Mouse (Mus musculus) hindbrain, embryonic 14.5 days (tissue): ENCODE data around the gene Capn8. TPM values are rescaled to one million over a fixed set of nuclear protein-coding genes. Genes with fewer than 3 reads are reported as not detected.

Experiments
- ATAC-seq: fragments of 200-750 bp; cut with Nextera tagmentation; 2 replicates; pipeline ENCODE4 v1.8.0; 2017; ENCODE audit warnings: moderate number of reproducible peaks, mild to moderate bottlenecking, moderate TSS enrichment, moderate library complexity; ENCODE audit not compliant: low FRiP score
- DNase-seq: peaks from one replicate; pipeline ENCODE4 v3.0.0-alpha.2; 2015; ENCODE audit warnings: low spot score
- H3K27ac ChIP-seq: fragments of 300-500 bp; sonication (generic); 2 replicates; pipeline ENCODE4 v1.5.1; 2014; ENCODE audit warnings: mild to moderate bottlenecking, moderate library complexity
- H3K27me3 ChIP-seq: fragments of 300-500 bp; sonication (generic); 2 replicates; pipeline ENCODE4 v1.6.1; 2014; ENCODE audit warnings: mild to moderate bottlenecking, low read length, mixed read lengths; ENCODE audit not compliant: control insufficient read depth, insufficient read depth
- H3K36me3 ChIP-seq: fragments of 300-500 bp; sonication (generic); replicated peaks from 2 replicates; pipeline ENCODE4 v1.6.1; 2014; ENCODE audit not compliant: control insufficient read depth, insufficient read depth
- H3K4me1 ChIP-seq: fragments of 300-500 bp; sonication (generic); replicated peaks from 2 replicates; pipeline ENCODE4 v1.6.1; 2014; ENCODE audit warnings: antibody characterized with exemption, low read length, mixed read lengths; ENCODE audit not compliant: control insufficient read depth, insufficient read depth
- H3K4me2 ChIP-seq: fragments of 300-500 bp; sonication (generic); replicated peaks from 2 replicates; pipeline ENCODE4 v1.6.1; 2014; ENCODE audit warnings: mild to moderate bottlenecking, moderate library complexity
- H3K4me3 ChIP-seq: fragments of 300-500 bp; sonication (generic); replicated peaks from 2 replicates; pipeline ENCODE4 v1.5.1; 2014; ENCODE audit warnings: mild to moderate bottlenecking, low read length
- H3K9ac ChIP-seq: fragments of 300-500 bp; sonication (generic); 2 replicates; pipeline ENCODE4 v1.6.1; 2014
- H3K9me3 ChIP-seq: fragments of 300-500 bp; sonication (generic); 2 replicates; pipeline ENCODE4 v1.6.1; 2016; ENCODE audit warnings: low read length; ENCODE audit not compliant: control insufficient read depth
- WGBS: fragments of 180-500 bp; shearing (Covaris S2); extraction: QIAGEN DNeasy Blood & Tissue Kit; methylation state at CpG from one replicate; pipeline ENCODE4 v1.1.7; 2014; 5-methylcytosine and 5-hydroxymethylcytosine counted together
- polyA plus RNA-seq: library from polyadenylated mRNA; unstranded; fragments of >200 nt; fragmentation: Nextera tagmentation; extraction: Ambion mirVana; gene quantifications from 2 replicates; pipeline ENCODE4 v1.2.1, GENCODE M21; 2014

Gene Capn8
- polyA plus RNA-seq, 1 experiment from 2014 or later: not detected

DNA sequence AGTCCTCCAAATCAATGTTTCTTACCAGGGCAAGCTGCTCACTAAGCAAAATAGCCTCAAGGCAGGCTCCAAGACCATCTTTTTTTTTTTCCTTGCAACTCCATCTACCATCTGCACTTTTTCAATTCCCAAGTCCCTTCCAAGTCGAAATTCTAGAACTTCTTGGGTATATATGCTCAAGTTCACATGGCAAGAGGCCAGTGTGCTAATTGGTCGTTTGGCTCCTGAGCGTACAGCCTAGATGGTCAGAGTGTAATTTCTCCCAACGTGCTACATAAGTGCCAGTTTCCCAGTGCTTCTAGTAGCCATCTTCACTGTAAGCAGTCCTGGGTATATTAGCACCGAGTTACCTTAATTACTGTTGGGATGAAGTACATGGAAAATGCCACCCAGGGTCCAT, 41.8 kb upstream of the Capn8 start:
- H3K9ac ChIP-seq: no peak overlapping the region
- H3K4me2 ChIP-seq: no peak overlapping the region
- 77% methylated on average over 5 of the region's 5 CpGs for WGBS
- ATAC-seq: no peak
- H3K27me3 ChIP-seq: 0 out of 2 replicates have a peak, but pooled peaks cover 7% of the 10 kb centered on the region
- H3K4me1 ChIP-seq: peaks cover 4% of the 10 kb centered on the region; the same call in 1 of the 2 replicates
- H3K36me3 ChIP-seq: no peaks in the 10 kb centered on the region
- no peaks in the 10 kb centered on the region for H3K9me3 ChIP-seq
- DNase-seq: no peak
- H3K4me3 ChIP-seq: no peak overlapping the region
- H3K27ac ChIP-seq: no peak overlapping the region

DNA sequence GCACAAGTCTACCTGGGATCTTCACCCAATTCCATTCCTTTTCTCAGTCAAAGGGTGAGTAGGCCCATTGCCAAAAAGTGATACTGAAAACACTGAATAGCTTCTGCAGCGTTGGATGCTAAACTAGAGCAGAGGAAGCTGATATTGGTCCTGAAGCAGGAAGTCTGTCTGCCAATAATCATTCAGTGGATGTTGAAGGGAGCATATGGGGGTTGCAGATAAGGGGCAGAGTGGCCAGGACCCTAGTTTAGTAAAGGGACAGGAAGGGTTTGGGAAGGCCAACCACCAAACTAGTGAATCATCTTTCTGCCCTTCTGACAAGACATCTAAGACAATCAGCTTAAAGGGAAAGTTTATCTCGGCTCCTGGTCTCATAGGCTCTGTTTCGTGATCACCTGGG, 41.1 kb upstream of the Capn8 start:
- 89% methylated on average over 3 of the region's 3 CpGs for WGBS
- Histone ChIP-seq H3K27ac (no peak overlapping the region), H3K27me3 (0 out of 2 replicates have a peak, but pooled peaks cover 11% of the 10 kb centered on the region), H3K9me3 (no peaks in the 10 kb centered on the region), H3K4me1 (peaks cover 11% of the 10 kb centered on the region; the same call in 1 of the 2 replicates), H3K4me3 (no peak overlapping the region), H3K9ac (no peak overlapping the region), H3K4me2 (no peak overlapping the region), H3K36me3 (no peaks in the 10 kb centered on the region)
- ATAC-seq (no peak), DNase-seq (no peak)

DNA sequence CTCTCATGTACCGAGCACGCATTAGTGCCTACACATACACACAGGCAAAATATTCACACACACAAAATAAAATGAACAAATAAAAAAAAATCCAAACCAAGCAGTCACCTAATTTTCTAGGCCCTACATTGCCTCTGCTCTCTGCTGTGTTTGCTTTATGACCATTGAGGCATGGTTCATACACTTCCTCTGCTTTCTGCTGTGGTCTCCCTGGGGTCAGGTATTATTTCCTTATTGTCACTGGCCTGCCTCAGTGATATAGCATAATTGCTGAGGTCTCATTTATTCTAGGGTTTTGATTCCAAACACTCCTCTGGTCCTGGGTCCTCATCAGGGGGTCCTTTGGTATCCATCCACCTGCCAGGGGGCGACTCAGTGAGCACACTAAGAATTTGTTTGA, 39.2 kb upstream of the Capn8 start:
- peaks cover 11% of the 10 kb centered on the region; the same call in 1 of the 2 replicates for H3K4me1 ChIP-seq
- H3K27ac ChIP-seq: no peak overlapping the region
- DNase-seq (no peak), ATAC-seq (no peak)
- H3K9ac ChIP-seq: no peak overlapping the region
- WGBS: 92% methylated on average over 3 of the region's 3 CpGs
- no peak overlapping the region for H3K4me3 ChIP-seq
- H3K4me2 ChIP-seq: no peak overlapping the region
- no peaks in the 10 kb centered on the region for H3K36me3 ChIP-seq
- H3K9me3 ChIP-seq: no peaks in the 10 kb centered on the region
- 0 out of 2 replicates have a peak, but pooled peaks cover 11% of the 10 kb centered on the region for H3K27me3 ChIP-seq

DNA sequence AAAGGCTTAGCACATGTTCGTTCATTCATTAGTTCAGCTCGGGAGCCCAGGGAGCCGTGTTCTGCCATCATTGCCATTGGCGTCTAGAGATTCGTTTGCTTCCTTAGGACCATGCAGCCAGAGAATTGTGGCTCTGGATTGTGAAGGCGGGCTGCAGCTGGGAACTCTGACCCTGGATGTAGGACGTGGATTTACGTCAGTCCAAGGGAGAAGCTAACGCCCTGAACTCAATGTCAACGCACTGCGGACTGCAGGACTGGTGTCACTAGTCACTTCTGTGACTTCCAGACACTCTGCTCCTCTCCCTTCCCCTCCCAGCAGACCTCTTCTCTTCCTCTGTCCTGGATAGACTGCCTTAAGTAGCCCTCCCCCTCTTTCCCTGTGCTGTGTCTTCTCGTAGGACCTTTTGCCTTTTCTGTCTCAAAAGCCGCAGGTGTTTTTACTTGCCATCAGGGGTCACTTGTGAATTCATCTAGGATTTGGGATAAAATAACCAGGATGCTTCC, 37.5 kb upstream of the Capn8 start:
- H3K4me1 ChIP-seq: peaks cover 11% of the 10 kb centered on the region; the same call in 1 of the 2 replicates
- DNase-seq (no peak), ATAC-seq (no peak)
- no peaks in the 10 kb centered on the region for H3K36me3 ChIP-seq
- H3K4me2 ChIP-seq: no peak overlapping the region
- H3K9ac ChIP-seq: no peak overlapping the region
- no peaks in the 10 kb centered on the region for H3K9me3 ChIP-seq
- no peak overlapping the region for H3K4me3 ChIP-seq
- 54% methylated on average over 13 of the region's 13 CpGs for WGBS
- H3K27me3 ChIP-seq: 0 out of 2 replicates have a peak, but pooled peaks cover 11% of the 10 kb centered on the region
- H3K27ac ChIP-seq: no peak overlapping the region

DNA sequence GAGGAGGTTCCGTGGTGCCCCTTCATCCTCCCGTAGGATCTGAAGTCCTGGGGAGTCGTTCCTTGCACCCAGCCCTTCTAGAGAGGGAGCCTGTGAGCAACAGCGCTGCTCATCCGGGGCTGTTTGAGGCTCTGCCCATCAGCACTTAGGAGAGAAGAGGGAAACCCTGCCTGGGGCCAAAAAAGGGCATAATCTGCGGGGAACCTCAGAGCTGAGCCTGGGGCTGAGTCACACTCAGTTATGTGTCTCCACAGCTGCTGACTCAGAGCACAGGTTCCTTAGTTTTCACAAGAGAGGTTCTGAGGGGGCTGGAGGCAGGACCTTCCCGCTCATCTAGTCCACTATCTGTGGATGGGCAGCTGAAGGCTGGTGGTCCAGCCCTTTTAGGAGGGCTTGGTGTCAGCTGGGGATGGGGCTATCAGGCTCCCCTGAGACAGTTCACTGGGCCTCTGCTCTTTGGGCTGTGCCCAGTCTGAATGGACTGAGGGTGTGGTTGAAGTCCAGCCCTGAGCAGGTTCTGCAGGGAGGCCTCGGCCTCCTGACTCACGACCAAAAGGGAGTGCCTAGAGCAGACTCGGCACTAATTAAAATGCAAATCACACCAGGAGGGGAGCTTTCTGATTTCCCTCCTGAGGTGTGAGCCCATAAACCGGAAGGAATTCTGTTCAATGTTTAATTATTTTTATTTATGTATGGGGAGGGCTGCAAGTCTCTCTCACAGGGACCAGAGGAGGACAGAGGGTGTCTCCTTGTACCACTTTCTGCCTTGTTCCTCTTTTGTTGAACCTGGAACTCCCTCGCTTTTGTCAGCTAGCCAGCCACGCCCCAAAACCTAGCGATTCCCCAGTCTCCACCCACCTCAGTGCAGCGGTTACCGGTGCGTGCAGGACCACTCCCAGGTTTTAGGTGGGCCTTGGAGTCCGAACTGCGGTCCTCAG, 36.6 kb upstream of the Capn8 start:
- H3K27me3 ChIP-seq: 0 out of 2 replicates have a peak, but pooled peaks cover 11% of the 10 kb centered on the region
- no peaks in the 10 kb centered on the region for H3K9me3 ChIP-seq
- H3K4me3 ChIP-seq: no peak overlapping the region
- no peak overlapping the region for H3K27ac ChIP-seq
- WGBS: 7% methylated on average over 19 of the region's 19 CpGs
- H3K9ac ChIP-seq: no peak overlapping the region
- peak; percentile 43; the same call in 1 of the 2 replicates for ATAC-seq
- H3K36me3 ChIP-seq: no peaks in the 10 kb centered on the region
- peak overlapping the region; percentile 30 for H3K4me2 ChIP-seq
- H3K4me1 ChIP-seq: peaks cover 11% of the 10 kb centered on the region; the same call in 1 of the 2 replicates
- no peak for DNase-seq

DNA sequence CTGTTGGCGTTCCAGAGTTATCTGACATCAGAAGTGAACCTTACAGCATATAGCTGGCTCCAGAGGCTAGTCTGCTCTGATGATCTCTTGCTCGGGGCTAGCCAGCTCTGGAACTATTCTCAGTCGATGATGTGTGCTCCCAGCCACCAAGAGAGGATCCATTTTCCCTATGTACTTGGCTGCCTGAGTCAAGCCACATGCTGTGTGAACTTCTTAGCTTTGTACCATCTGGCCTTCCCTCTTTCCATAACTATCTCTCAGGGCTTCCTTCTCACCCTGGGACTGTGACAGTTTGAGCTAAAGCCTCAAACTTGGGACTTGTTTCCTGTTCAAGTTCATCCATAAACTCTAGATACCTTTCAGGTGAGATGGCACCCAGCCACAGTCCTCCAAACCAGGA, 31.2 kb upstream of the Capn8 start:
- Histone ChIP-seq H3K4me3 (no peak overlapping the region), H3K4me1 (0 out of 2 replicates have a peak, but pooled peaks cover under 1% of the 10 kb centered on the region), H3K9ac (no peak overlapping the region), H3K27ac (no peak overlapping the region), H3K9me3 (no peaks in the 10 kb centered on the region), H3K4me2 (no peak overlapping the region), H3K36me3 (no peaks in the 10 kb centered on the region), H3K27me3 (no peaks in the 10 kb centered on the region)
- DNase-seq (no peak), ATAC-seq (no peak)
- 75% methylated on average over 3 of the region's 3 CpGs for WGBS

DNA sequence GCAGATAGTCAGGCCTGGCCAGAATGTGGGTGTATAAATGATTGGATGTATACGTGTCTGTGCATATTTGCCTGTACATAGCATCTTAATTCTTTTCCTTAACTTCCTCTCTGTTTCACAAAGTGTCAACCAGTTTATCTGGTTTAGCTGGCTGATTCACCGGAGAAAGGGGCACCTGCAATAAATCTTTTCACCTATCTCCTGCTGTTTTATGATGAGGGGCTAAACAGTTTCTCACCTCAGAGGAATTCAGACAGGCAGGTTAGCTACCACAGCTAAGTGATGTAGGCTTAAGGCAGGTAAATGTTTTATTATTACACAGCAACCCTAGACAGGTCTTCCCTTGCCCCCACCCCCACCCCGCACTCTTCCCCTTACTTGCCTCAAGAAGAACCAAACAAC, 29.7 kb upstream of the Capn8 start:
- Histone ChIP-seq H3K9me3 (no peaks in the 10 kb centered on the region), H3K4me1 (0 out of 2 replicates have a peak, but pooled peaks cover 5% of the 10 kb centered on the region), H3K27me3 (no peaks in the 10 kb centered on the region), H3K36me3 (no peaks in the 10 kb centered on the region), H3K9ac (no peak overlapping the region), H3K4me3 (no peak overlapping the region), H3K4me2 (no peak overlapping the region), H3K27ac (no peak overlapping the region)
- no peak for DNase-seq
- WGBS: 90% methylated on average over 3 of the region's 3 CpGs
- no peak for ATAC-seq

DNA sequence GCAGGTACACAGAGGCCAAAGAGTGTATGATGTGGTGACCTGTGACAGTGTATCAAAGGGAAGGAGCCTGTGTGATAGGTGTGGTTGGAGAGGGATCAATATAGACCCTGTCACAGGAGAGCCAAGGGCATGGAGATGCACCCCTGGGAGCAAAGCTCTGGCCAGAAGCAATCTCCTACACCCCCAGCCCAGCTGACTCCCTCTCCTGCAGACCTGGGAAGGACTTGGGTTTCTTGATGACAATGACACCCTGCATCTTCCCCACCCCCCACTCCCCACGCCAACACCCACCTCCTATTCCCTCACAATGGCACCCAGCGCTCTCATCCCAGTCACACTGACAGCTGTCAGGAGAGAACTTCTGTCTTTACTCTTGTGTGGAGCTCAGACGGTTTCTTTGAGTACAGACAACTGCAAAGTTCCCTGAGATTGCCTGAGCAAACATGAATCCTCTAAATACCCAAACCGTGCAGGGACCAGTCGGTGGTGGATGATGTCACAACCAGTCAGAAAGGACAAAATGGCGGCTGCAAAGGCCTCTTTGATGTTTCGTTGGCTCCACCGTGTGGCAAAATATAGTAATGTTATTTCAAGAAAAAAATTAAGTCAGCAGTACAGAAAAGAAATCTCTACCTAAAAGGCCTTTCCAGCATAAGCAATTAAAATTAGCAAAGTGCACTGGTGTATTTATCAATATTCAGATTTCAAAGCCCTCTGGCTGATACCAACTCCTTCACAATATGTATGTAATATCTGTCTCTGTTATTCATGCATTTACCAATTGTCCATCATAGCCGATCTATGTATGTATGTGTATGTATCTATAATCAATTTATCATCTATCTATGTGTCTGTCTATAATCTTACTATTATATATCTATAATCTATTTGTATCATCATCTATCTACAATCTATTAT, 25.5 kb upstream of the Capn8 start:
- 0 out of 2 replicates have a peak, but pooled peaks cover 5% of the 10 kb centered on the region for H3K4me1 ChIP-seq
- H3K36me3 ChIP-seq: no peaks in the 10 kb centered on the region
- no peaks in the 10 kb centered on the region for H3K9me3 ChIP-seq
- H3K4me2 ChIP-seq: peak overlapping the region; percentile 62
- 20% methylated on average over 9 of the region's 9 CpGs for WGBS
- no peaks in the 10 kb centered on the region for H3K27me3 ChIP-seq
- DNase-seq: peak; percentile 94
- peak overlapping the region; percentile 70 for H3K9ac ChIP-seq
- peak overlapping the region; percentile 36 for H3K4me3 ChIP-seq
- ATAC-seq: peak; percentile 85; the same call in 1 of the 2 replicates
- H3K27ac ChIP-seq: peak overlapping the region; percentile 84
